Mouse (Mus musculus) kidney, postnatal 10 days (tissue): ENCODE data around the gene Sez6.

Experiments
- DNase-seq: peaks from one replicate; pipeline ENCODE4 v3.0.0; 2021; ENCODE audit warnings: mixed read lengths

Gene Sez6

GRCm38 (mm10) chr11:77930751-77931540 lies at the start of gene Sez6:
Gene Sez6 (plus strand): TSS chr11:77930800.
- DNase-seq: peak; percentile 91

- no peak for DNase-seq
These were observed 45.9 kb upstream of the Sez6 start for GRCm38 (mm10) chr11:77884524-77885245.

- DNase-seq: no peak
These were observed 45.4 kb upstream of the Sez6 start for GRCm38 (mm10) chr11:77885246-77885575.

- DNase-seq: peak; percentile 52
These were observed 43.1 kb upstream of the Sez6 start for GRCm38 (mm10) chr11:77887373-77887960.

- no peak for DNase-seq
These were observed 41.8 kb upstream of the Sez6 start for GRCm38 (mm10) chr11:77888846-77889245.

GRCm38 (mm10) chr11:77889484-77889883 lies 41.1 kb upstream of the Sez6 start:
- no peak for DNase-seq

- no peak for DNase-seq
These were observed 39.8 kb upstream of the Sez6 start for GRCm38 (mm10) chr11:77890648-77891258.

GRCm38 (mm10) chr11:77892883-77893282 lies 37.7 kb upstream of the Sez6 start:
- DNase-seq: no peak

GRCm38 (mm10) chr11:77893283-77893682 lies 37.3 kb upstream of the Sez6 start:
- no peak for DNase-seq

GRCm38 (mm10) chr11:77893787-77894718 lies 36.5 kb upstream of the Sez6 start, which contains the start of gene Pipox:
Gene Pipox (minus strand): TSS chr11:77894096.
- peak; percentile 95 for DNase-seq

- DNase-seq: no peak
These were observed 35.6 kb upstream of the Sez6 start for GRCm38 (mm10) chr11:77894967-77895366.

- no peak for DNase-seq
These were observed 34.6 kb upstream of the Sez6 start for GRCm38 (mm10) chr11:77896011-77896410.

- DNase-seq: no peak
These were observed 34.1 kb upstream of the Sez6 start for GRCm38 (mm10) chr11:77896480-77896819.

GRCm38 (mm10) chr11:77896820-77897805 lies 33.5 kb upstream of the Sez6 start:
- DNase-seq: no peak

- no peak for DNase-seq
These were observed 30.4 kb upstream of the Sez6 start for GRCm38 (mm10) chr11:77900187-77900586.

- DNase-seq: no peak
These were observed 29.9 kb upstream of the Sez6 start for GRCm38 (mm10) chr11:77900696-77901095.

- no peak for DNase-seq
These were observed 29.2 kb upstream of the Sez6 start for GRCm38 (mm10) chr11:77901366-77901765.

- no peak for DNase-seq
These were observed 28.7 kb upstream of the Sez6 start for GRCm38 (mm10) chr11:77901775-77902355.

- DNase-seq: no peak
These were observed 26.8 kb upstream of the Sez6 start for GRCm38 (mm10) chr11:77903761-77904160.

GRCm38 (mm10) chr11:77904707-77905106 lies 25.9 kb upstream of the Sez6 start:
- DNase-seq: no peak
